Mouse (Mus musculus) layer of hippocampus, adult 18-20 months (tissue): ENCODE measurements around the gene Wnt3a. TPM values are rescaled to one million over a fixed set of nuclear protein-coding genes. Genes with fewer than 3 reads are reported as not detected.

Experiments
- DNase-seq, 2 experiments: peaks; one replicate each; pipeline ENCODE4 v3.0.0; 2022; ENCODE audit warnings: low spot score in 2 of 2
- long read RNA-seq: library from polyadenylated mRNA; stranded (forward); transcript quantifications from one replicate; pipeline ENCODE4 v2.0.0, GENCODE M21; 2021
- total RNA-seq, 2 experiments: library from RNA; stranded (reverse); gene quantifications; 2 replicates each; pipeline ENCODE4 v1.2.3; 2021

The Wnt3a gene
- total RNA-seq, result under 1 TPM in 1 of 2 experiments, not detected in 1; 0.25 TPM
- long read RNA-seq, partial matches to known transcripts, result 0 of 1 reads
- long read RNA-seq, other reads (novel, unspliced or antisense), result 0 of 1 reads

DNA sequence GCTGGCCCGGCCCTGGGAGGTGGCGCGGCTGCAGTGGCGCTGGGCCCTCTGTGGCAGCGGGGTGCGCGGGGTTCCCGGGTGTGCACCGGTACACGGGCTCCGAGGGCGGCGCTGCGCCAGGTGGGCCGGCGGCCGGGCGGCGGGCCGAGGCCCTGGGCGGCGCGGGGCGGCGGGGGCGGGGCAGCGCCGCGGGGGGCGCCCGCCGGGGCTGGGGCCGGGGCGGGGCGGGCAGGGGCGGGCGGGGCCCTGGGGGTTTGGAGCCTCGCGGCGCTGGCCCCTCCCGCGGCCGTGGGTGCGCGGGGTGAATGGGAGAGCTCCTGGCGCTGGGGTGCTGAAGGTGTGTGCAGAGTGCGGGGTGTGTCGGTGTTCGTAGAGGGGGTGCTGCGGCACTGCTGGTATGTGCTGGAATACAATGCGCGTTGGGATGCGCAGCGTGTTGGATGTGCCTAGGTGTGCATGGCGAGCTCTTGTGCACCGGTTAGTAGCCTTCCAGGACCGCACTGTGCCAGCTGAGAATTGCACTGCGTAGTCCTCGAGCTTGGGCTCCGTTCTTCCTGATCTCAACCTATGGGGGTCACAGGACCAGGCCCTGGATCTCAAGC is at the start of gene Wnt3a:
Wnt3a (minus strand) TSS at position 51 of the 602 bp plus-strand sequence.
- no peak for DNase-seq

DNA sequence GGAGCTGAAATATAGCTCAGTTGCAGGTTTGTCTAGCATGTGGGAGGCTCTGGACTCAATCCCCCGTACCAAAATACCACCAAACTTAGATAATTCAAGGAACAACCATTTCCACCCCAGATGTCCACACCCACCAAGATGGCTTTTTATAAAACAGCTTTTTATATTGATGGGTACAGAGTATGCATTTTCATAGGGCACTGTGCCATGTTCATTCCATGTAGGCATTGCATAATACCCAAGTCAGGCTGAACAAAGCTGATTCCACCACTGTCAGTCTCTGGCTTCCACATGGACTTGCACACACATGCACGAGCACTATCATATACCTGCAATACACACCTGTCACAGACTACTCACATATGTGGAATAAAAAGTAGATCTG is 48.2 kb upstream of the Wnt3a start:
- DNase-seq, result peak; percentile 56 to 91

DNA sequence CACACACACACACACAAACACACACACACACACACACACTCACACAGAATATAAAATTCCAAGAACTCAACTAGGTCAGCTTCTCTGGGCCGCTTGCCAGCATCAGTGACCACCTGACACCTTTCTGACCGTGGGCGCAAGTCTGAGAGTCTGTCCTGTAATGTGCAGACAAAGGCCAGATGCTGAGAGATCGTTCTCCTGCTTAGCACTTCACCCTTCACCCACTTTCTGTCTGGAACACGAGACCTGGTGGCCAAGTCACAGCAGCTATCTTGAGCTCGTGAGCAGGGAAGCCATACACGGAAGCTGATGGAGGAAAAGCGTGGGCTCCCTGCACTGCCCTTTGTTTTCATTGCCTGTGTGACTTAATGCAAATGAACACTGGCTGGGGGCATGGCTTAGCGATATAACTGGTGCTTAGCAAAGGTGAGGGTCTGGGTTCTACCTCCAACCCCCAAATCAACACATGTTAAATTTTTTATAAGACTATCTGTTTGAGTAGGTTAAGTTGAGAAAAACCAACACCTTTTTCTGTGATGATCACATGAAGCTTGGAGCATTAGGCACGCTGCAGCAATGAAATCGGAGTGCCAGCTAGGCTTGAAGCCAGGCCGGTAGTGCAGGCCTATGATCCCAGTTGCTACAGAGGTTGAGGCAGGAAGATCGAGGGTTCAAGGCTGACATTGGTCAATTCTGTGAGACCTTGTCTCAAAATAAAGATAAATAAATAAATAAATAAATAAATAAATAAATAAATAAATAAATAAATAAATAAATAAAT is 47.6 kb upstream of the Wnt3a start:
- no peak for DNase-seq

DNA sequence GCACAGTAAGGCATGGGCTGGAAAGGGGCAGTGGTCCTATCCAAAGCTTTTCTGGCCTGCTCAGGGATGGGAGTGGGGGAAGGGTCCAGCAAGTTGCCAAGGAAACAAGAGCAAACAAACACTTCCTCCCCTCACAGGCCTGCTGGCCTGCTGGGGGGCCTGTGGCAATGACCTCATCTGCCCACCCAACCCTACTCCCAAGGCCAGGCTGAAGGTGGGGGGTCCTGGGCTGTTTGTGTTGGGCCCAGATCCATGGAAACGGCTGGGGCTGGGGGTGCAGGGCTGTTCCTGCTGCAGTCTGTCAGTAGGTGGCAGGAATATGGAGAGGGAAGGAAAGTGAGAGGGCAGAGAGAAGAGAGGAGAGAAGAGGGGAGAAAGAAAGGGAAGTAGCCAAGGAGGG is 45.8 kb upstream of the Wnt3a start:
- no peak for DNase-seq

DNA sequence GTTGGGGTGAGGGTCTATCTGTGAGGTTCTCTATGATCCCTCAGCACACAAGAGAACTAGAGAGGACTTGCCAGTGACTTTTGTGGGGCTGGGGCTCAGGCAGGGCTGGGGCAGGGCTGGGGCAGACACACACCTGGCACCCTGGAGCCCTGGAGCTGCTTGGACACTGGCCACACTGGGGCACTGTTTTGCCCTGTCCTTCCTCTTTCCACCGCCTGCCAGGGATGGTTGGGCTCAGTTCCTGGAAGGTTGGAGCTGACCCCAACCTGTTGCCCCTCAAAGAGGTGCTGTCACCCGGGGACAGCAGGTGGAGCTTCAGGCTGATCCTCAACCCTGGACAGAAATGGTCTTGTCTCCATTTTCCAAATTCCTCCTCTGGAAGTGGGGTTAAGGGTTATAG is 45.4 kb upstream of the Wnt3a start:
- DNase-seq, result no peak

DNA sequence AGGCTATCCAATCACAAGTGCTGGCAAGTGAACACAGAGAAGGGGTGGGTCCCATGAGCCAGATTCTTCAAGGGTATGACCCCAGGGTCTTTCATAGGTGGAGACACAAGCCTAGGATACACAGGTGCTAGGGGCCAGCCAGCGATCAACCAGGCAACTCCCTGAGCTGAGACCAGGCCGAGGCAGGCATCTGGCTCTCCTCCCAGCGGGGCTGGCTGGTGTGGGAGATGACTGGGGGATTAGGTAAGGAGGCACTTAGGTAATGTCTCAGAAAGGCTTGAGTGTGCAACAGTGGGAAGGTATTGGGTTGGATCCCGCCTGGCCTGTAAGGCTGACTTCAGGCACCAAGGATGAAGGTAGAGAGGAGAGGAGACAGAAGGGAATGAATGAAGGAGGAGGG is 44.6 kb upstream of the Wnt3a start:
- DNase-seq, result no peak

DNA sequence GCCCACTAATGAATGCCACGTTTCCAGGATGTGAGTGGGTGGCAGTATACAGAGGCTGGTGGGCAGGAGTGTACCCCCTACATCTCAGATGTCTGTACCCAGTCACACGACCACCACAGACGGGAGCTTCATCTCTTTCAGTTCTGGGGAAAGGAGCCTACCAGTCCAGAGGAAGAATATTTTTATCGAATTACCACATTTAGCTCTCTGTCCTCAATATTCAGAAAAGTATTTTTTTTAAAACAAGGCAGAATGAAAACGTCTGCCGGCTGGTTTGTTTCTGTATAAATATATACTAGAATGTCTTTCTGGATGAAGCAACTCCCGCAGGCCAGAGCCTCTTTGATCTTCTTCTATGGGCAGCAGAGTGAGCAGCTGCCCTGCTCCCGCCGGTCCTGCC is 42.4 kb upstream of the Wnt3a start:
- DNase-seq, result peak in 1 of 2 experiments; percentile 37

DNA sequence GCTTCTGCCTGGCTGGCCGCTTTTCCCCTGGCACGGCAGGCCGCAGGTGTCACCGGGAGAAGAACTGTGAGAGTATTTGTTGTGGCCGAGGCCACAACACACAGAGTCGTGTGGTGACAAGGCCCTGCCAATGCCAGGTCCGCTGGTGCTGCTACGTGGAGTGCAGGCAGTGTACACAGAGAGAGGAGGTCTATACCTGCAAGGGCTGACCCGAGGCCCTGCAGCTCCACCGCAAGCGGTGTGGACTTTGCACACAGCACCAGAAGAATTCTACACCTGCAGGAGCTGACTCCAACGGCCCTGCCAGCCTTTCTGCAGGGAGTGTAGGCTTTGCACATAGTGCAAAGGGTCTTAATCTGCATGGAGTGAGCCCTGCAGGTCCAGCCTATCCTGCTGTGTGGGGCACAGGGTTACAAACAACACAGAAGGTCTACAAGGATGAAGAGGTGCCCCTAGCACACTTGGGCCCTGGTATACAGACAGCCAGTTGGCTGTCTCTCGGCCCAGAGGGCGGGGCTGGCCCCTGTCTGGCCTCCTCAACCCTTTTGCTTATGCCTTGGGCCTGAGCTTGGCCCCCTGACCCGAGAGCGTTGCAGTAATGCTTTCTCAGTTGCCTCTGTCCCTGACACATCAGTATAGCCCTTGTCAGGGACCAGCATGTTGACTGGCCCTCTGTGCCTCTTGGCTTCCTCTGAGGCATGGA is 40.8 kb upstream of the Wnt3a start:
- no peak for DNase-seq

DNA sequence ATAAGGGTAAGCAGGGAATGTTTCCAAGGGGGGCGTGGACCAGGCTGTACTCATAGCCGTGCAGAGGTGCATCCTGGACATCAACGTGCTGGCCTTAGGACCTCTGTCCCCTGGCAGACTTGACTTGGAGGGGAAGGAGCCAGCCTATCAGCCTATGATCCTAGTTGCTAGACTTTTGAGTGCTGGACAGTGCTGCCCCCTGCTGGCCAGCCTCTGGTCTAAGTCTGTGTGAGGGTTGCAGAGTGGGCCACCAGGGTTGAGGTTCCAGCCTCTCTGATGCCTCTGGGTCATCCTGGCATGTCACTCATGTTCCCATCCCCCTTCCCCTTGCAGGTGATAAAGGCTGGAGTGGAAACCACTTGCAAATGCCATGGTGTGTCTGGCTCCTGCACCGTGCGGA is 40.0 kb upstream of the Wnt3a start:
- DNase-seq, result peak in 1 of 2 experiments; percentile 72

DNA sequence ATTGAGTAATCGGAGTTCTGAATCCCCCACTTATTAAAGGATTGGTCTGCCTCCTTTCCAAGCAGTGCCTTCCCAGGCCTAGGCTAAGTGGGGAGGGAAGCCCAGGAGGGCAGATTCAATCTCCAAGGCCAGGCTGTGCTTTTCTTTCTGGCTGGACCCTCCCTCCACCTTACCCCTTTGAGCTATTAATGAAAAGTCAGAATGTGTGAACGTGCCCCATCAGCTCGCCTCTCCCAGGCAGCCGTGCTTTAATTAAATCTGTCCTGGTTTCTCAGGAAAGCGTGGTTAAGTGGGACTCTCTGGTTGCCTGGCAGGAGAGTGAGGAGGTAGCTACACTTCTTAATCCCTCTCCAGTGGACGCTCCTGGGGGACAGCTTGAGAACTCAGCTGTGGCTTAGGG is 39.1 kb upstream of the Wnt3a start:
- no peak for DNase-seq

DNA sequence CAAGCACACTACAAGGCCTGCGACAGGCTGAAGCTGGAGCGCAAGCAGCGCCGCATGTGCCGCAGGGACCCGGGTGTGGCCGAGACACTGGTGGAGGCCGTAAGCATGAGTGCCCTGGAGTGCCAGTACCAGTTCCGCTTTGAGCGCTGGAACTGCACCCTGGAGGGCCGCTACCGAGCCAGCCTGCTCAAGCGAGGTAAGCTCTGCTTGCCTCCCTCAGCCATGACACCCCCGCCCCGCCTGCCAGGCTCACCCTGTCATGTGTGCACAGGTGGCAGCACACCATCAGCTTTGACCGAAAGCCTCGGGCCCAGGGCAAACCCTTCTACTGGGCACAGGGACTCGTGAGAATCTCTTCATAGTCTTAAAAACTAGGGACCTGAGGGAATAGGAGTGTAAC is 37.1 kb upstream of the Wnt3a start:
- no peak for DNase-seq

DNA sequence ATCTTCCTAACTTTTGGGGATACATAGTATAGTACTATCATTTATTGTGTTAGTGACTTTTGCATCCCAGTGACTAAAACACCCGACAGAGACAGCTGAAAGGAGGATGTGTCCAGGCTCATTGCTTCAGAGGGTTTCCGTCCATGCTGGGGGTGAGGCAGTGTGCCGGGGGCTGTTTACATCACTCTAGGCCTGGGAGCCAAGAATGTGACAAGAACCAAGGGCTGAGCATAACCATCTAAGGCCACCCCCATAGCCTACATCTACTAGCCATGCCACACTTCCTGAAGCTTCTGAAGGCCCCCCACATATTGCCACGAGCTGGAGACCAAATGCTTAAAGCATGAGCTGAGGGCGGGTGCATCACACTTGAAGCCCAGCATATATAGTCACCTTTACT is 34.2 kb upstream of the Wnt3a start:
- DNase-seq, result no peak

DNA sequence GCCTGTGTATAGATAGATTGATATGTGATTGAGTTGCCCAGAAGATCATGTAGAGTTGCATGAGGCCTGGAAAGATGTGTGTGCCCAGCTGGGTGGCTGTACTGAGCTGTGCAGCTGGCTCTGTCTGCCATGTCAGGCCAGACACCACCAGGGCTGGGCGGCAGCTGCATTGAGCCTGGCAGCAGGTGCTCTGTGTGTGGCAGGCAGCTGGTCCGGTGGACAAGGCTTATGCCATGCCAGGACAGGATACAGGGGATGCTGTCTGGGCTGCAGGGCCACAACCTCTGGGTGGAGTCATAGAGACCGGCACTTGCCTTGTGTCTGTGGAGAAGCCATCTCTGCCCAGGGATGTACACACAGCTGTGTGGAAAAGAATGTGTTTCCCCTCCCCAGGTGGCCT is 32.4 kb upstream of the Wnt3a start:
- no peak for DNase-seq

DNA sequence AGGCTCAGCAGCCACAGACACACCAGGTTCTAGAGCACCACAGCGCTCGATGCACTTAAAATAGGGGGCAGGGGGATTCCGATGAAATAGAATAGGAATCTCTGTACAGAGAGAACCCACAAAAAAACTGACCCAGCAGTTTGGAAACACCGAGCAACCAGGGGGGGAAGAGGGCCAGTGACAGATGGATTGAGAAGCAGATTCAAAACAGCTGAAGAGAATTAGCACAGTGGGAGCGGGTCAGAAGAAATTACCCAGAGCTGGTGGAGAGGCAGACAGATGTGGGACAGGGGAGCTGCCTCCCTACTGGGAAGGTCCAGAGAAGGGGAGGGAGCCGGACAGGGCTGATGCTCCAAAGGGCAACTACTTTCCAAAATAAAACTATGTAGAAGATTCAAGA is 26.0 kb upstream of the Wnt3a start:
- DNase-seq, result no peak

DNA sequence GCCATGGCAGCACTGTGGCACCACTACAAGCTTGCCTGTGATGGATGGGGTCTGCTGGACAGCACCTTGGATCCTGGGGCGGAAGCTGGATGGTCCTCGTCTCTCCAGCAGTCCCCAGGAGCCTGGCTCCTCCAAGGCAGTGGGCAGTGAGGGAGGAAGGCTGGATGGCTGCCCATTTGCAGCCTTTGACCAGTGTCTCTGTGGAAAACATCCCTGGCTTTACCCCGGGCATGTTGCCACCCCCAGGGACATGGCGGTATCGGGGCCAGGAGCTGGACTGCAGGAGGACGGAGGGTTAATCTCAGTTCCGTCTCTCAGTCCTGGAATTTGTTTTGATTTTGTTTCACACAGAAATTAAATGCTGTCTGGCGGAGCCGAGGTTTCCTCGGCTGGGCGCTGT is 23.4 kb upstream of the Wnt3a start:
- no peak for DNase-seq

DNA sequence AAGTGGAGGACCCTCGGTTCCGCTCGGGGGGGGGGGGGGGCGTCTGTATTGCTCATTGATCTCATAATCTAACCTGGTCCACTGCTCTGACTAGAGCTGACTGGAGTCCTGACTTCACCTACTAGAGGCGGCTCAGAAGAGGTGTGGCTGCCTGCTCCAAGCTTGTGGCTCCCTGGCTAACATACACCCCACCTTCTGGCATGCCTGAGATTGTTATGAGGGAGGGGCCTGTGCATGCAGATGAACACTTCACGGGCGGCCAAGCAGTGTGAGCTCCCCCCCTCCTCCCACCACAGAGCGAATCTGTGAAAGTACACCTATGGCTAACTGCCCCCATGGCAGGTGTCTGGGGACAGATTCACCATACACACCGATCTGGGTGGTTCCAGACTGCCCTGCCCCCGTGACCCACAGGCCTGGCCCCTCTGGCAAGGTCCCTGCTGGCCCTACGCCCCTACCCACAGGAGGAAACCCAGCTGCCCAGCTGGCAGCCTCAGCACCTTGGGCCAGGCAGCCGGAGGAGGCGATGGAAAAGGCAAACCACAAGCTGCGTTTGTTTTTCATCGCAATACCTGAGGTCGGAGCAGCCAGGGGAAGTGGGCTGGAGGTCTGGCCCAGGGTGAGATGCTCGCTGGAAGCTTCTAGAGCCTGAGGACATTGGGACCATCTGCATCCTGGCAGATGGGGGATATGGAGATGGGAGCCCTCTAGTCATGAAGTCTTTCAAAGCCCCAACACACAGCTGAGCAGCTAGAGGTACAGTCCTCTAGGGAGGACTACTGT is 22.7 kb upstream of the Wnt3a start:
- DNase-seq, result no peak

DNA sequence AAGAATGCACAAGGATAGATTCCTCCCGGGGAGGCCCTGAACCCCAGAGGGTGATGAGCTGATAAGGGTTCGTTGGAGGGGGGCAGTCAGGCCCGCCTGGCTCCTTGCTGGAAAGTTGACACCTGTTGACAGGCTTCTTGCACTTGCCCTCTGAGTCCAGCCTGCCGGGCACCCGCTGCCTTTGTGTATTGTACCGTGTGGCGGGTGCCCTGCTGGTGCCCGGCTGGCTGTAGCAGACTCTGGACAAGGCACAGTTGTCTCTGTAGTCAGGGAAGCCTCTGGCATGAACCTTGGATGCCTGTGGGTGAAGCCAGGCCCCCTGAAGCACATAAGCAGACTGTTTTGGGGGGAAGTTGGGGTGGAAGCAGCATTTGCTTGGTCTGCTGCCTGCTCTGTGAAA is 21.9 kb upstream of the Wnt3a start:
- no peak for DNase-seq

DNA sequence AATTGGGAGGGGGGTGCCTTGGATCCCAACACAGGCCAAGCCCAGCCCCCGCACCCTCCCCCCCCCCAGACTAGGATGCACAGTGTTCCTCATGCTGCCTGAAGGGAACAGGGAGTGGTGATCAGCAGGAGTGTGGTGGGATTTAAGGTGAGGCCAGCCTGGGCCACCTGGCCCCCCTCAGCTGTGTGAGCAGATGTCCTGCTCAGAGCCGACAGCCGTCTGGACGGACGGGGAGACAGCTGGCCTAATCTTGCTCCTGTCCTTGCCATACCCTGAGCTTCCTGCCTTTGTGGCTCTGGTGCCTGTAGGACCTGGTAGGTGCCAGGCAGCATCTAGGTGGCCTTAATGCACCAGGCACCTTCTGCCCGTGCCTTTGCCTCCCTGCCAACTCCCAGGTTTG is 21.5 kb upstream of the Wnt3a start:
- DNase-seq, result no peak

DNA sequence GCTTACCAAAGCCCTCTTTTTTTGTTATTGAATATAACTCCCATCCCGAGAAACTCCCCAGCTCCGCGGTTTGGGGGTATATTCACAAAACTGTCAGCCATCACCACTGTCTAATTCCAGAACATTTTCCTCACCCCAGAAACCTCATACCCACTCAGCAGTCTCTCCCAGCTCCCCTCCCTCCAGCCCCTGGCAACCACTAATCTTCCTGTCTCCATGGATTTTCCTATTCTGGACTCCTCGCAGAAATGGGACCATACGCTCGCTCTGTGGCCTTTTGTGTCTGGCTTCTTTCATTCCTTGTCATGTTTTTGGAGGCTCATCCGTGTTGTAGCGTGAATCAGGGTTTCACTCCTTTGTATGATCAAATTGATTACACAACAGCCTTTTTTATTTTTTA is 19.4 kb upstream of the Wnt3a start:
- no peak for DNase-seq

DNA sequence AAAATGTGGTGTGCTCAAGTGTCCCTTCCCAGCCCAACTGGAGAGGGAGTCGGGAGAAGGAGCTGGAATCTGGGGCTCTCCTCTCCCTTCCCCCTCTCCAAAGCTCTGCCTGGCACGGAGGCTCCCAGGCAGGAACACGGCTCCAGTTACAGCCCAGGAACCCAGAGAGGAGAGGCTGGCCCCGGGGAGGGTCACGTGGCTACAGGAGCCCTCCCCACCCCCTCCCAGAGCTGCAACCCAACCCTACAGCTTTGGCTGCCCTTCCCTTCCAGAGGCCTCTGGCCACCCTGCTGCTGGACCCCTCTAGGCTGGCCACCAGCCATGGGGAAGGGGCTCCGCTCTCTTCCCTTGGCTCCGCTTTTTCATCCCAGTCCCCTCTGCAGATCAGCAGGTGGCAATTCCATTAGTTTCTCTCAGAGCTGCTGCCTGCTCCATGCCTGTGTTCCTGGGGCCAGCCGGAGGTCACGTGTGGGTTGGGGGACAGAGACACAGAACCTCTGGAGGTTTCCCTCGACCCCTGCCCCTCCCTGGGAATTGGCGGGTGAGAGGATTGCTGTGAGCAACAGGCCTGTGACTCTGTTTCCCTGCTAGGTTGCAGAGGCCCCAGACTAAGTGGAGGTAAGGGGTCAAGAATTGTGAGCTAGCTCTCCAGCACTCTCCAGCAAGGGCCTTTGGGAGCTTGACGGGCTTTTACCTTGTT is 18.7 kb upstream of the Wnt3a start:
- DNase-seq, result no peak

DNA sequence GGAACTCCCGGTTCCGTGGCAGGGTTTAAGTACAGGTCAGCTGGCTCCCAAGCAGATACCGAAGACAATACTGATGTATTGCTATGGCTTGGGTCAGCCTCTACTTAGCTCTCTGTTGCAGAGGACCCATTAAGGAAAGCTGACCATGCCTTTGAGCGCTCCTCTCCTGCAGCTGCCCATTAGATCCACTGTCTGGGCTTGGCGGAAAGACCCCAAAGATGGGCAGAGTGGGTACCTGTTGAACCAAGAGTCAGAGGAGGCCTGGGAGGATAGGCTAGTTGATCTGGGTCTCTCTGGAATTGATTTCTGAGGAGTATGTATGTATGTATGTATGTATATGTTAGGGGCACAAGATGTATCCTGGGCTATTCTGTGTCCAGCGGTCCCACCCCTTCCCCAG is 18.1 kb upstream of the Wnt3a start:
- no peak for DNase-seq
